Mouse (Mus musculus): ENCODE data around the gene Stim2. TPM values are rescaled to one million over a fixed set of nuclear protein-coding genes. Genes with fewer than 3 reads are reported as not detected.

The Stim2 gene
- total and polyA plus RNA-seq, 2 experiments, result 12.2 to 13.2 TPM

DNA sequence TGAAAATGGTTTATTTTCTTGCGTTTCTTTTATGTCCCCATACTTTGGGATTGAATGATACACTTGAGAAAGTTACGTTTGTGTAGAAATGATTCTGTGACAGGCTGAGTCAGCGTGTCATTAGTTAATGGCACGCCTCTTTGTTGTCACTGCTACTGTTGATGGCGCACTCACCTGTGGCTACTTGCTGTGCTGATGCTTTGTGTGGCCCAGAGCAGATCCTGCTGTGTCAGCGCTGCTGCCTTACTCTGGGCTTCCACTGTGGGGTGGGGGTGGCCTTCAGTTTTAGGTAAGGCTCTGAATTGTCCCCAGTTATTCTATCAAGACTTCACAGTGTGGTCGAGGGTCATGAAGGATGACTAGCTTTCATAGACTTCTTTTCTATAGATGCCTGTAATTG lies 18.8 kb downstream of the Stim2 start:
- peaks cover 30% of the 10 kb centered on the region for H3K79me2 ChIP-seq (ENCODE audit: control insufficient read depth, insufficient read depth, low read length)
- WGBS, result 68% methylated on average over 7 of the region's 7 CpGs
- peaks cover 3% of the 10 kb centered on the region; the same call in 1 of the 2 replicates for H3K4me1 ChIP-seq (ENCODE audit: control insufficient read depth, insufficient read depth, low read length)
- H3K27me3 ChIP-seq (ENCODE audit: control insufficient read depth, insufficient read depth, low read length), result no peaks in the 10 kb centered on the region
- H3K36me3 ChIP-seq (ENCODE audit: control insufficient read depth, insufficient read depth, low read length), result no peaks in the 10 kb centered on the region
- no peak overlapping the region for H3K4me3 ChIP-seq (ENCODE audit: insufficient read depth, low read depth, low read length)
- H3K27ac ChIP-seq (replicated peaks; ENCODE audit: insufficient read depth, low read depth, low read length), result no peak overlapping the region
- no peak for TF ChIP-seq POLR2A (IDR thresholded peaks at IDR 0.05; ENCODE audit: extremely low read depth, insufficient read depth, low read length)
- no peak for TF ChIP-seq CTCF (IDR thresholded peaks at IDR 0.05; ENCODE audit: low read depth, low read length)
- DNase-seq (ENCODE audit: extremely low read depth, low read depth, low spot score), result no peak
- H3K9ac ChIP-seq (ENCODE audit: low read depth, low read length), result no peak overlapping the region

DNA sequence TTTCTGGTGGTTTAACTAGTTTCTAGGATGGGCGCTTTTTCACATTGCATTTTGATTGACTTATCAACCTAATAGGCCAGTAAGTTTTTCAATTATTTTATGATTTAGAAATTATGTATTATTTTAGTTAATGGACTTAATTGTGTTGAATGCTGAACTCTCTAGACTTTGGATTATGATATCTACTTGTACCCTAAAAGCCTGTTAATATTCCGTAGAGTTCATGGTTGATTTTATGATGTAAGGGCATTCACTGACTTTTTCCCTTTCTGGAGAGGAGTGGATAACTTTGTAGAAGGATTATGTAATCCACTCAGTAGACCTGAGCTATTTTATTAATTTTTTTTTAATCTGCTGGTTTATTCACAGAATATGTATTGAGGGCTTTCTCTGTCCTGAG lies 20.6 kb downstream of the Stim2 start:
- Histone ChIP-seq H3K4me3 (ENCODE audit: insufficient read depth, low read depth, low read length) (no peak overlapping the region), H3K27me3 (ENCODE audit: control insufficient read depth, insufficient read depth, low read length) (no peaks in the 10 kb centered on the region), H3K27ac (replicated peaks; ENCODE audit: insufficient read depth, low read depth, low read length) (no peak overlapping the region), H3K79me2 (ENCODE audit: control insufficient read depth, insufficient read depth, low read length) (peaks cover 32% of the 10 kb centered on the region), H3K4me1 (ENCODE audit: control insufficient read depth, insufficient read depth, low read length) (peaks cover 3% of the 10 kb centered on the region; the same call in 1 of the 2 replicates), H3K36me3 (ENCODE audit: control insufficient read depth, insufficient read depth, low read length) (no peaks in the 10 kb centered on the region), H3K9ac (ENCODE audit: low read depth, low read length) (no peak overlapping the region)
- DNase-seq (ENCODE audit: extremely low read depth, low read depth, low spot score), result peak; percentile 55
- 57% methylated on average over 2 of the region's 2 CpGs for WGBS
- TF ChIP-seq POLR2A (IDR thresholded peaks at IDR 0.05; ENCODE audit: extremely low read depth, insufficient read depth, low read length) (no peak), CTCF (IDR thresholded peaks at IDR 0.05; ENCODE audit: low read depth, low read length) (no peak)

DNA sequence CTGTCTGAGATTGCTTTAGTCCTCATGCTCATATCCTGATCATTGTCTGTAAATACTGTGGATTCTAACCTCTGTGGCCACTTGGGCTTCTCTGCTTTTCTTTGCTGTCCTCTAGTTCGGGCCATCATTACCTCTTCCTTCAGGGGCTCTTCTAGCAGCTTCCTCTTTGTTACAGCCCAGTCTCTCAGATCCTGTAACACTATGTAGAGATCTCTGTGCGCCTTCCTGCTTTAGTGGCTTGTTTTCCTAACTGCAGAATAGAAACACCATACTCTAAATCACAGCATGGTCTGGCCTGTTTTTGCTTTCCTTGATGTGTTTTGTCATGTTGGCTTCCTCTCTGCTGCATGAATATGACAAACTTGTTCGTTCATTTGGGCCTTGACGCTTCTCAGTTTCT lies 21.2 kb downstream of the Stim2 start:
- 74% methylated on average over 4 of the region's 4 CpGs for WGBS

GRCm38 (mm10) chr5:54024610-54025009 lies 26.3 kb downstream of the Stim2 start:
- H3K27ac ChIP-seq (replicated peaks; ENCODE audit: insufficient read depth, low read depth, low read length), result no peak overlapping the region
- H3K4me1 ChIP-seq (ENCODE audit: control insufficient read depth, insufficient read depth, low read length), result peaks cover 8% of the 10 kb centered on the region
- DNase-seq (ENCODE audit: extremely low read depth, low read depth, low spot score), result no peak
- no peak overlapping the region for H3K4me3 ChIP-seq (ENCODE audit: insufficient read depth, low read depth, low read length)
- H3K27me3 ChIP-seq (ENCODE audit: control insufficient read depth, insufficient read depth, low read length), result no peaks in the 10 kb centered on the region
- H3K9ac ChIP-seq (ENCODE audit: low read depth, low read length), result no peak overlapping the region
- peaks cover 38% of the 10 kb centered on the region for H3K79me2 ChIP-seq (ENCODE audit: control insufficient read depth, insufficient read depth, low read length)
- H3K36me3 ChIP-seq (ENCODE audit: control insufficient read depth, insufficient read depth, low read length), result peaks cover 1% of the 10 kb centered on the region; the same call in 1 of the 2 replicates
- TF ChIP-seq POLR2A (IDR thresholded peaks at IDR 0.05; ENCODE audit: extremely low read depth, insufficient read depth, low read length), result no peak
- TF ChIP-seq CTCF (IDR thresholded peaks at IDR 0.05; ENCODE audit: low read depth, low read length), result no peak
- 48% methylated on average over 3 of the region's 3 CpGs for WGBS

More for the DNA sequence above, 21.2 kb downstream of the Stim2 start:
- Histone ChIP-seq H3K4me3 (ENCODE audit: insufficient read depth, low read depth, low read length) (no peak overlapping the region), H3K36me3 (ENCODE audit: control insufficient read depth, insufficient read depth, low read length) (no peaks in the 10 kb centered on the region), H3K27ac (replicated peaks; ENCODE audit: insufficient read depth, low read depth, low read length) (peak overlapping the region; percentile 39; the same call in 1 of the 2 replicates), H3K4me1 (ENCODE audit: control insufficient read depth, insufficient read depth, low read length) (peaks cover 3% of the 10 kb centered on the region; the same call in 1 of the 2 replicates), H3K79me2 (ENCODE audit: control insufficient read depth, insufficient read depth, low read length) (peaks cover 30% of the 10 kb centered on the region), H3K9ac (ENCODE audit: low read depth, low read length) (no peak overlapping the region), H3K27me3 (ENCODE audit: control insufficient read depth, insufficient read depth, low read length) (no peaks in the 10 kb centered on the region)
- DNase-seq (ENCODE audit: extremely low read depth, low read depth, low spot score), result no peak
- no peak for TF ChIP-seq CTCF (IDR thresholded peaks at IDR 0.05; ENCODE audit: low read depth, low read length)
- TF ChIP-seq POLR2A (IDR thresholded peaks at IDR 0.05; ENCODE audit: extremely low read depth, insufficient read depth, low read length), result no peak

- no peak for TF ChIP-seq POLR2A (IDR thresholded peaks at IDR 0.05; ENCODE audit: extremely low read depth, insufficient read depth, low read length)
- TF ChIP-seq CTCF (IDR thresholded peaks at IDR 0.05; ENCODE audit: low read depth, low read length), result no peak
- Histone ChIP-seq H3K79me2 (ENCODE audit: control insufficient read depth, insufficient read depth, low read length) (peaks cover 37% of the 10 kb centered on the region), H3K4me1 (ENCODE audit: control insufficient read depth, insufficient read depth, low read length) (peaks cover 8% of the 10 kb centered on the region), H3K4me3 (ENCODE audit: insufficient read depth, low read depth, low read length) (no peak overlapping the region), H3K27me3 (ENCODE audit: control insufficient read depth, insufficient read depth, low read length) (no peaks in the 10 kb centered on the region), H3K9ac (ENCODE audit: low read depth, low read length) (no peak overlapping the region), H3K36me3 (ENCODE audit: control insufficient read depth, insufficient read depth, low read length) (peaks cover 1% of the 10 kb centered on the region; the same call in 1 of the 2 replicates), H3K27ac (replicated peaks; ENCODE audit: insufficient read depth, low read depth, low read length) (no peak overlapping the region)
- DNase-seq (ENCODE audit: extremely low read depth, low read depth, low spot score), result no peak
- 36% methylated on average over 2 of the region's 2 CpGs for WGBS
These were observed 27.3 kb downstream of the Stim2 start for GRCm38 (mm10) chr5:54025630-54026029.

DNA sequence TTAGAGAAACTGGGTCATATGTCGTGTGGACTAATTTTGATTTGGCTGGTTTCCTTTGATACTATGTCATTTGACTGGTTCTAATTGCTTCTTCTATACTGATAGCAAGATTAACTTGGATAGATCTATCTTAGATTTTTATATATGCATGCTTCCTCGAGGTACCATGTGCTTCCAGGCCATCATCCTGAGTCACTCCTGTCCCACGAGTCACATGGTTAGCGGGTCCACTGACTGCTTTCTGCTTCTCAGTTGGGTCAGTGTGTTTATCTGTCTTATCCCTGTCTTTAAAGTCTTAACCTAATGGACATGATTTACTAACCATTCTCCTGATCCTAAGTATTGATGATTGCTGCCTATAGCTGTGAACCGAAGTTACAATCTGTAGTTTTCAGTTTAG lies 34.9 kb downstream of the Stim2 start:
- Histone ChIP-seq H3K36me3 (ENCODE audit: control insufficient read depth, insufficient read depth, low read length) (no peaks in the 10 kb centered on the region; the same call in 1 of the 2 replicates), H3K27me3 (ENCODE audit: control insufficient read depth, insufficient read depth, low read length) (no peaks in the 10 kb centered on the region), H3K79me2 (ENCODE audit: control insufficient read depth, insufficient read depth, low read length) (peaks cover 19% of the 10 kb centered on the region), H3K4me1 (ENCODE audit: control insufficient read depth, insufficient read depth, low read length) (peaks cover 12% of the 10 kb centered on the region), H3K4me3 (ENCODE audit: insufficient read depth, low read depth, low read length) (no peak overlapping the region), H3K9ac (ENCODE audit: low read depth, low read length) (no peak overlapping the region), H3K27ac (replicated peaks; ENCODE audit: insufficient read depth, low read depth, low read length) (no peak overlapping the region)
- 88% methylated on average over 5 of the region's 5 CpGs for WGBS
- no peak for DNase-seq (ENCODE audit: extremely low read depth, low read depth, low spot score)
- no peak for TF ChIP-seq CTCF (IDR thresholded peaks at IDR 0.05; ENCODE audit: low read depth, low read length)
- TF ChIP-seq POLR2A (IDR thresholded peaks at IDR 0.05; ENCODE audit: extremely low read depth, insufficient read depth, low read length), result no peak

All from liver, adult 2 months (tissue).